Mouse (Mus musculus): ENCODE measurements at regions not wholly inside any gene's neighbourhood (a gene's known extent, or its start where the extent isn't known, plus 50 kb on each side); places are given as distances from the start of the nearest gene placed in this dataset.

GRCm38 (mm10) chr7:36829710-36830109 is 131.8 kb downstream of the Tshz3 start:
- Histone ChIP-seq H3K4me3 (ENCODE audit: insufficient read depth, low read depth, low read length) (no peak overlapping the region), H3K4me1 (ENCODE audit: control insufficient read depth, insufficient read depth, insufficient read length, low read length) (no peaks in the 10 kb centered on the region), H3K27ac (replicated peaks; ENCODE audit: low read depth, low read length) (no peak overlapping the region)

- Histone ChIP-seq H3K4me3 (ENCODE audit: insufficient read depth, low read depth, low read length) (no peak overlapping the region), H3K27ac (replicated peaks; ENCODE audit: low read depth, low read length) (no peak overlapping the region), H3K4me1 (ENCODE audit: control insufficient read depth, insufficient read depth, insufficient read length, low read length) (no peaks in the 10 kb centered on the region)
Observed at GRCm38 (mm10) chr7:36830155-36830554, 132.2 kb downstream of the Tshz3 start.

GRCm38 (mm10) chr7:36848279-36848678 is 150.4 kb downstream of the Tshz3 start:
- no peak overlapping the region for H3K27ac ChIP-seq (replicated peaks; ENCODE audit: low read depth, low read length)
- no peaks in the 10 kb centered on the region for H3K4me1 ChIP-seq (ENCODE audit: control insufficient read depth, insufficient read depth, insufficient read length, low read length)
- H3K4me3 ChIP-seq (ENCODE audit: insufficient read depth, low read depth, low read length) = no peak overlapping the region

- Histone ChIP-seq H3K4me3 (ENCODE audit: insufficient read depth, low read depth, low read length) (no peak overlapping the region), H3K27ac (replicated peaks; ENCODE audit: low read depth, low read length) (no peak overlapping the region), H3K4me1 (ENCODE audit: control insufficient read depth, insufficient read depth, insufficient read length, low read length) (no peaks in the 10 kb centered on the region)
Observed at GRCm38 (mm10) chr7:36851275-36851889, 153.5 kb downstream of the Tshz3 start.

GRCm38 (mm10) chr7:36854308-36854707 is 156.4 kb downstream of the Tshz3 start:
- Histone ChIP-seq H3K4me1 (ENCODE audit: control insufficient read depth, insufficient read depth, insufficient read length, low read length) (no peaks in the 10 kb centered on the region), H3K4me3 (ENCODE audit: insufficient read depth, low read depth, low read length) (no peak overlapping the region), H3K27ac (replicated peaks; ENCODE audit: low read depth, low read length) (no peak overlapping the region)

GRCm38 (mm10) chr7:36859428-36859827 is 161.5 kb downstream of the Tshz3 start:
- Histone ChIP-seq H3K27ac (replicated peaks; ENCODE audit: low read depth, low read length) (no peak overlapping the region), H3K4me3 (ENCODE audit: insufficient read depth, low read depth, low read length) (no peak overlapping the region), H3K4me1 (ENCODE audit: control insufficient read depth, insufficient read depth, insufficient read length, low read length) (no peaks in the 10 kb centered on the region)

- no peak overlapping the region for H3K4me3 ChIP-seq (ENCODE audit: insufficient read depth, low read depth, low read length)
- H3K27ac ChIP-seq (replicated peaks; ENCODE audit: low read depth, low read length) = no peak overlapping the region
- no peaks in the 10 kb centered on the region for H3K4me1 ChIP-seq (ENCODE audit: control insufficient read depth, insufficient read depth, insufficient read length, low read length)
Observed at GRCm38 (mm10) chr7:36862481-36862880, 164.6 kb downstream of the Tshz3 start.

GRCm38 (mm10) chr7:36863745-36864144 is 165.8 kb downstream of the Tshz3 start:
- no peak overlapping the region for H3K27ac ChIP-seq (replicated peaks; ENCODE audit: low read depth, low read length)
- H3K4me3 ChIP-seq (ENCODE audit: insufficient read depth, low read depth, low read length) = no peak overlapping the region
- H3K4me1 ChIP-seq (ENCODE audit: control insufficient read depth, insufficient read depth, insufficient read length, low read length) = no peaks in the 10 kb centered on the region

GRCm38 (mm10) chr7:36864675-36865074 is 166.8 kb downstream of the Tshz3 start:
- no peaks in the 10 kb centered on the region for H3K4me1 ChIP-seq (ENCODE audit: control insufficient read depth, insufficient read depth, insufficient read length, low read length)
- no peak overlapping the region for H3K4me3 ChIP-seq (ENCODE audit: insufficient read depth, low read depth, low read length)
- no peak overlapping the region for H3K27ac ChIP-seq (replicated peaks; ENCODE audit: low read depth, low read length)

GRCm38 (mm10) chr7:36866602-36867001 is 168.7 kb downstream of the Tshz3 start:
- Histone ChIP-seq H3K4me1 (ENCODE audit: control insufficient read depth, insufficient read depth, insufficient read length, low read length) (no peaks in the 10 kb centered on the region), H3K27ac (replicated peaks; ENCODE audit: low read depth, low read length) (no peak overlapping the region), H3K4me3 (ENCODE audit: insufficient read depth, low read depth, low read length) (no peak overlapping the region)

- no peak overlapping the region for H3K27ac ChIP-seq (replicated peaks; ENCODE audit: low read depth, low read length)
- H3K4me3 ChIP-seq (ENCODE audit: insufficient read depth, low read depth, low read length) = no peak overlapping the region
- no peaks in the 10 kb centered on the region for H3K4me1 ChIP-seq (ENCODE audit: control insufficient read depth, insufficient read depth, insufficient read length, low read length)
Observed at GRCm38 (mm10) chr7:36874004-36874403, 176.1 kb downstream of the Tshz3 start.

GRCm38 (mm10) chr7:36877686-36878085 is 179.8 kb downstream of the Tshz3 start:
- Histone ChIP-seq H3K27ac (replicated peaks; ENCODE audit: low read depth, low read length) (no peak overlapping the region), H3K4me1 (ENCODE audit: control insufficient read depth, insufficient read depth, insufficient read length, low read length) (no peaks in the 10 kb centered on the region), H3K4me3 (ENCODE audit: insufficient read depth, low read depth, low read length) (no peak overlapping the region)

- H3K27ac ChIP-seq (replicated peaks; ENCODE audit: low read depth, low read length) = no peak overlapping the region
- no peaks in the 10 kb centered on the region for H3K4me1 ChIP-seq (ENCODE audit: control insufficient read depth, insufficient read depth, insufficient read length, low read length)
- no peak overlapping the region for H3K4me3 ChIP-seq (ENCODE audit: insufficient read depth, low read depth, low read length)
Observed at GRCm38 (mm10) chr7:36892776-36893500, 195.0 kb downstream of the Tshz3 start.

GRCm38 (mm10) chr7:36896339-36896738 is 198.4 kb downstream of the Tshz3 start:
- Histone ChIP-seq H3K4me3 (ENCODE audit: insufficient read depth, low read depth, low read length) (no peak overlapping the region), H3K27ac (replicated peaks; ENCODE audit: low read depth, low read length) (no peak overlapping the region), H3K4me1 (ENCODE audit: control insufficient read depth, insufficient read depth, insufficient read length, low read length) (no peaks in the 10 kb centered on the region)

GRCm38 (mm10) chr7:36901537-36901936 is 203.6 kb downstream of the Tshz3 start:
- H3K4me3 ChIP-seq (ENCODE audit: insufficient read depth, low read depth, low read length) = no peak overlapping the region
- H3K4me1 ChIP-seq (ENCODE audit: control insufficient read depth, insufficient read depth, insufficient read length, low read length) = no peaks in the 10 kb centered on the region
- H3K27ac ChIP-seq (replicated peaks; ENCODE audit: low read depth, low read length) = no peak overlapping the region

GRCm38 (mm10) chr7:36913304-36913703 is 215.4 kb downstream of the Tshz3 start:
- Histone ChIP-seq H3K27ac (replicated peaks; ENCODE audit: low read depth, low read length) (no peak overlapping the region), H3K4me3 (ENCODE audit: insufficient read depth, low read depth, low read length) (no peak overlapping the region), H3K4me1 (ENCODE audit: control insufficient read depth, insufficient read depth, insufficient read length, low read length) (no peaks in the 10 kb centered on the region)
